Mouse (Mus musculus): ENCODE results near the gene Pcsk5. TPM values are rescaled to one million over a fixed set of nuclear protein-coding genes. Genes with fewer than 3 reads are reported as not detected.

The Pcsk5 gene
- polyA plus RNA-seq, 1 experiment from 2014 or later = 27.8 TPM

DNA sequence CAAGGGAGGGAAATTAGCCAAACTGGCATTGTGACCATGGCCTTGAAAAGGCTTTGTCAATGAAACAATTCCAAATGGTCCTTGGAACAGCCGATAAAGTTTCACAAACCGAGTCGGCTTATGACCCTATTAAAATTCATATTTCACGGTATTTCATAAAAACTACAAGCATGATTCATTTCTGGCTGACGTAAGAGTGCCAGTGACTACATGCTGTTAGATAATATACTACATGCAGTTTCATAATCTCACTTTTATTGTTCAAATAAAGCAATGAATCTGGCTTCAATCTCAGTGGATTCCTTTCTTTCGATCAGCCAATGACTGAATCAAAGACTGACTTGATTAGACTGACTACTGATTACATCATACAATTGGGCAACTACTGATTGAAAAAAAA, 145.8 kb downstream of the Pcsk5 start:
- no peak overlapping the region for H3K27ac ChIP-seq

DNA sequence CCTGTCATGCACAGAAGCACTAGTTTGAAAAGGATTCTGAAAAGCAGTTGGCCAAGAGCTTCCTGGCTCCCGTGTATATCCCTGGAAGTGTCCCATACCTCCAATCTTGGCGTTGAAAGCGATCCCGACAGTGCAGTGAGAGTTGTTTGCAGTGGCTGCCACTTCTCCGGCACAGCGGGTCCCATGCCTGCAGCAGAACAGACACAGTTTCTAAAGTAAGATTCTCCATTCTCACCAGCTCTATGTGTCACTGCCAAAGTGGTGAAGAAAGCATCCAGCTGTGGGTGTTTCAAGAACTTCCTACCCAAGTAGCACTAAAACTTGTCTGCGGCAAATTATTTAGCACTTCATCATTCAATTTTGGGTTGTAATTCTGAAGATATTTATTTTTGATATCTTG, 159.1 kb downstream of the Pcsk5 start:
- WGBS = 90% methylated on average over 7 of the region's 7 CpGs
- H3K9me3 ChIP-seq (replicated peaks) = no peaks in the 10 kb centered on the region
- H3K4me1 ChIP-seq = no peaks in the 10 kb centered on the region
- peaks cover 25% of the 10 kb centered on the region for H3K36me3 ChIP-seq
- H3K9ac ChIP-seq = no peak overlapping the region
- no peak overlapping the region for H3K4me2 ChIP-seq
- no peak overlapping the region for H3K4me3 ChIP-seq (replicated peaks)
- no peak overlapping the region for H3K27ac ChIP-seq
- ATAC-seq (replicated peaks; ENCODE audit: low FRiP score) = no peak
- no peaks in the 10 kb centered on the region for H3K27me3 ChIP-seq

More for the DNA sequence above, 145.8 kb downstream of the Pcsk5 start:
- WGBS = 92% methylated on average over 6 of the region's 6 CpGs
- ATAC-seq (replicated peaks; ENCODE audit: low FRiP score) = no peak
- no peak overlapping the region for H3K9ac ChIP-seq
- no peaks in the 10 kb centered on the region for H3K4me1 ChIP-seq
- no peak overlapping the region for H3K4me2 ChIP-seq
- H3K27me3 ChIP-seq = no peaks in the 10 kb centered on the region
- no peak overlapping the region for H3K4me3 ChIP-seq (replicated peaks)
- H3K36me3 ChIP-seq = no peaks in the 10 kb centered on the region; the same call in 1 of the 2 replicates
- no peaks in the 10 kb centered on the region for H3K9me3 ChIP-seq (replicated peaks)

- no peak overlapping the region for H3K4me2 ChIP-seq
- H3K9me3 ChIP-seq (replicated peaks) = no peaks in the 10 kb centered on the region
- no peak overlapping the region for H3K4me3 ChIP-seq (replicated peaks)
- ATAC-seq (replicated peaks; ENCODE audit: low FRiP score) = no peak
- H3K27ac ChIP-seq = no peak overlapping the region
- H3K4me1 ChIP-seq = no peaks in the 10 kb centered on the region
- H3K36me3 ChIP-seq = no peaks in the 10 kb centered on the region
- no peaks in the 10 kb centered on the region for H3K27me3 ChIP-seq
- no peak overlapping the region for H3K9ac ChIP-seq
- WGBS = 92% methylated on average over 3 of the region's 3 CpGs
These were observed 174.8 kb downstream of the Pcsk5 start for GRCm38 (mm10) chr19:17662676-17663075.

DNA sequence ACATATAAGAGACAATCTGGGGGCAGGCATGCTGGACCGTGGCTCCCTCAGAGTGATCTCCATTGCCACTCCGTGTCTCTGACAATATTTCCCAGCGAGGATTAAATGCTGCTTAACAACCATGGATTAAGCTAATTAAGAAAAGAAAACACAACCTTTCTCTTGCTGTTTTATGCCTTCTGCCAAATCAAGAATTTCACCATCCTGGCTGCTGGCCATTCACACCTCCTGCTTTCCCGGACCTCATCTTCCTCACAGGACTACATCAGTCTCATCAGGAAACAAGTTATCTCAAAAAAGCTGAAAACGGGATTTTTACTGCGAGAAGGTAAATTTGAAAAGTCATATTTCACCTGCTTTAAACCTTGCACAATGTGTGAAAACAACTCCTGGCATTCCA, 175.2 kb downstream of the Pcsk5 start:
- Histone ChIP-seq H3K4me3 (replicated peaks) (no peak overlapping the region), H3K4me1 (no peaks in the 10 kb centered on the region), H3K27me3 (no peaks in the 10 kb centered on the region), H3K9ac (no peak overlapping the region), H3K4me2 (no peak overlapping the region), H3K9me3 (replicated peaks) (no peaks in the 10 kb centered on the region), H3K27ac (no peak overlapping the region), H3K36me3 (no peaks in the 10 kb centered on the region)
- no peak for ATAC-seq (replicated peaks; ENCODE audit: low FRiP score)
- 85% methylated on average over 6 of the region's 6 CpGs for WGBS

DNA sequence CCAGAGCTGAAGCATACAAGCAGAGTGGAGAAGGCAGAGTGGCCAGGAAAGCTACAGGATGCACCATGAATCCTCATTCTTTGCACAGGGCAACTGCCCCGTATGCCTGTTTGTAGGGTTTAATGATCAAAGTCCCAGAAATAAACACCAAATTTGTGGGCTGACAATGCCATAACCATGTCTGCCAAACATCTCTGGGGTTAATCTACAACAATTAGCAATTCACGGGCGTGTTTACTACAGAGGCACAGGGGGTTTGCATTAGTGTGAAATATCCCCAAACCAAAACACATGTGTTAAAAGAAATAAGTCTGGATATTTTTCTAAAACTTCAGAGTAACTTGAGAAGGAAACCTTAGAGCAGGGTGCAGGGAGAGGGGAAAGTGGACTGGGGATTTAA, 178.1 kb downstream of the Pcsk5 start:
- ATAC-seq (replicated peaks; ENCODE audit: low FRiP score) = no peak
- Histone ChIP-seq H3K4me2 (no peak overlapping the region), H3K9me3 (replicated peaks) (no peaks in the 10 kb centered on the region), H3K9ac (no peak overlapping the region), H3K27ac (no peak overlapping the region), H3K27me3 (no peaks in the 10 kb centered on the region), H3K4me3 (replicated peaks) (no peak overlapping the region), H3K36me3 (peaks cover 4% of the 10 kb centered on the region; the same call in 1 of the 2 replicates), H3K4me1 (no peaks in the 10 kb centered on the region)
- WGBS = 38% methylated on average over 3 of the region's 3 CpGs

- Histone ChIP-seq H3K9me3 (replicated peaks) (no peaks in the 10 kb centered on the region), H3K4me3 (replicated peaks) (no peak overlapping the region), H3K27ac (0 out of 2 replicates have a peak overlapping the region, but pooled peaks have one; percentile 45), H3K27me3 (no peaks in the 10 kb centered on the region), H3K4me2 (no peak overlapping the region), H3K36me3 (peaks cover 4% of the 10 kb centered on the region; the same call in 1 of the 2 replicates), H3K4me1 (peaks cover 20% of the 10 kb centered on the region), H3K9ac (no peak overlapping the region)
- peak; percentile 95 for ATAC-seq (replicated peaks; ENCODE audit: low FRiP score)
- 10% methylated on average over 5 of the region's 5 CpGs for WGBS
These were observed 186.5 kb downstream of the Pcsk5 start for GRCm38 (mm10) chr19:17650831-17651502.

DNA sequence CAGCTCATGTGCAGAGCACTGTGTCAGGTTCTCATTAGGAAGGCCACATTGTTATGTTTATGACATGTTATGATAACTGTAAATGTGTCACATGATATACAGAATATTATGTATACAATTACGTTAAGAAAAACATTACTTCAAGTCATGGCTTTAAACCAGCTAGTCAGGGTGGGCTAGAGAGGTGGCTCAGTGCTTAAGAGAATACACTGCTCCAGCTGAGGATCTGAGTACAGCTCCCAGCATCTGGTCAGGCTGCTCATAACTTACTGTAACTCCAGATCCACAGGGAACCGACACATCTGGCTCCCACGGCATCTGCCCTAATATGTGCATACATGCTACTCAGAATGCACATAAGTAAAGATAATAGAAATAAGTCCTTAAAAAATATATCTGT, 187.5 kb downstream of the Pcsk5 start:
- ATAC-seq (replicated peaks; ENCODE audit: low FRiP score) = no peak
- Histone ChIP-seq H3K27me3 (no peaks in the 10 kb centered on the region), H3K4me1 (peaks cover 20% of the 10 kb centered on the region), H3K36me3 (peaks cover 4% of the 10 kb centered on the region; the same call in 1 of the 2 replicates), H3K9ac (no peak overlapping the region), H3K27ac (0 out of 2 replicates have a peak overlapping the region, but pooled peaks have one; percentile 45), H3K9me3 (replicated peaks) (no peaks in the 10 kb centered on the region), H3K4me3 (replicated peaks) (no peak overlapping the region), H3K4me2 (no peak overlapping the region)
- WGBS = 62% methylated on average over 3 of the region's 3 CpGs

DNA sequence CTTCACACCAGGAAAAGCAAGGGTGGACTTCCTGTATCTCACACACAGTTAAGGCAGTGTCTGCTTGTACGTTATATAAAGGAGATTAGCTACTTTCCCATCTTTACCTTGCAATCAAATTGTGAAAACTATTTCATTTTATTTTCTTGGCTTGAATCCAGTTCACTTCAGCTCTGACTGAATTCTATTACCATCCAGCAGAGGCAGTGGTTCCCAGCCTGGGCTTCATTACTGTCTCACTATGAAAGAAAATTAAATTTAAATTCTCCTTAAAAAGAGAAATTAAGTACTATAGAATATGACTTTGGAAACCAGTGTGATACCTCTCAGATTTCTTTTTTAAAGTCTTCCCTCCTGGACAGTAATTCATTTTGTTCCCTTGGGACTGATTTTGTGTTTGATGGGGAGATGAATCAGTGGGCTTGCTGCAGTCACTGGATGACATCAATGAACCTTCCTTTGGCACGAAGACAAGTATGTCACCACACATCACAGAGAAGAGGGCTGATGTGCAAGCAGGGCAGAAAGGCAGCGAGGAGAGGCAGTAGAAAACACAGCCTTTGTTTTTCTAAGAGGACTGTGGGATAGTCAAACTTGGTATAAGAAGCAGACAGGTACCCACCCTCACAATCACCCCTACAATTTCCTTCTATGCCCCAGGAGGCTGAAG, 194.2 kb downstream of the Pcsk5 start:
- Histone ChIP-seq H3K4me1 (no peaks in the 10 kb centered on the region), H3K9ac (no peak overlapping the region), H3K27ac (no peak overlapping the region), H3K4me2 (no peak overlapping the region), H3K36me3 (peaks cover 19% of the 10 kb centered on the region), H3K9me3 (replicated peaks) (no peaks in the 10 kb centered on the region), H3K27me3 (no peaks in the 10 kb centered on the region), H3K4me3 (replicated peaks) (no peak overlapping the region)
- 62% methylated on average over 3 of the region's 3 CpGs for WGBS
- ATAC-seq (replicated peaks; ENCODE audit: low FRiP score) = no peak

DNA sequence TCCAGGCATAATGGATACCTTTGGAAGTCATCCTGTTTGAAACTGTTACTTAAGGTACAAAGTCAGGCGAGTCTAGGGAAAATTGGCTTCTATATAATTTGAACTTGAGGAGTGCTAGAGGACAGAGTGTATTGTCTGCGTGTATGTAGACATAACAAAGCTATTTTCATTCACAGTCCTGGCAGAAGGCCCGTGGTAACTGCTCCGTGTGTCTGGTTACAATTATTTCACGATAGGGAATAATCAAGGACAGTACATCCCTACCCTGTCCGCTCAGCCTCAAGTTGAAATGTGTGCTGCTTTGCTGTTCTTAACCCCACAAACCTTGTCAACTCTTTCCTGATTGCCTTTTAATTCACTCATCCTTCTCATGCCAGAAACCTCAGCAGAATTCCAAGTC, 201.4 kb downstream of the Pcsk5 start:
- Histone ChIP-seq H3K27me3 (no peaks in the 10 kb centered on the region), H3K4me3 (replicated peaks) (no peak overlapping the region), H3K4me1 (no peaks in the 10 kb centered on the region), H3K9me3 (replicated peaks) (no peaks in the 10 kb centered on the region), H3K27ac (no peak overlapping the region), H3K4me2 (no peak overlapping the region), H3K9ac (no peak overlapping the region), H3K36me3 (peaks cover 4% of the 10 kb centered on the region; the same call in 1 of the 2 replicates)
- ATAC-seq (replicated peaks; ENCODE audit: low FRiP score) = no peak
- 80% methylated on average over 6 of the region's 6 CpGs for WGBS

- ATAC-seq (replicated peaks; ENCODE audit: low FRiP score) = no peak
- H3K27me3 ChIP-seq = no peaks in the 10 kb centered on the region
- H3K4me2 ChIP-seq = no peak overlapping the region
- no peaks in the 10 kb centered on the region for H3K9me3 ChIP-seq (replicated peaks)
- H3K4me3 ChIP-seq (replicated peaks) = no peak overlapping the region
- WGBS = 50% methylated on average over 4 of the region's 4 CpGs
- no peak overlapping the region for H3K9ac ChIP-seq
- no peaks in the 10 kb centered on the region for H3K4me1 ChIP-seq
- no peak overlapping the region for H3K27ac ChIP-seq
- H3K36me3 ChIP-seq = no peaks in the 10 kb centered on the region
These were observed 221.8 kb downstream of the Pcsk5 start for GRCm38 (mm10) chr19:17615646-17616045.

DNA sequence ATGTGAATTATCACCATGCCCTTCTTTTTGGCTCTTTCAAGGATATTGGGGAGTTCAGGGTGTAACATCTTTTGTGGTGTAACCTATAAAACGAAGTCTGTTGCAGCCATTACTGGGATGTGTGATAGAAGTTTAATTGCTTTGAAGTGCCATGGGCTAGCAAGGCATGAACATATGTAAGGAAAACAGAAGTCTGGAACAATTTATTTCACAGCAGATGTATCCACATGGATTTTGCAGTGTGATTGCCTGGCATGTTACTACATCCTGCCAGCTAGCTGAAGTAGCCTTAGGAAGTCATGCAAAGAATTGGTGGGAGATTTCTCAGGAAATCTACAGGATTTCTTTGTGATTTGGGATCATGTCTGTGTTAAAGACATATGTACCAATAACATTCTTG, 230.9 kb downstream of the Pcsk5 start:
- Histone ChIP-seq H3K27ac (no peak overlapping the region), H3K9ac (no peak overlapping the region)

GRCm38 (mm10) chr19:17606093-17606492, 231.3 kb downstream of the Pcsk5 start:
- Histone ChIP-seq H3K9me3 (replicated peaks) (no peaks in the 10 kb centered on the region), H3K27ac (no peak overlapping the region)

More for the DNA sequence above, 230.9 kb downstream of the Pcsk5 start:
- H3K36me3 ChIP-seq = no peaks in the 10 kb centered on the region
- no peaks in the 10 kb centered on the region for H3K9me3 ChIP-seq (replicated peaks)
- H3K27me3 ChIP-seq = no peaks in the 10 kb centered on the region
- WGBS = 77% methylated on average over 1 of the region's 1 CpGs
- no peaks in the 10 kb centered on the region for H3K4me1 ChIP-seq
- no peak overlapping the region for H3K4me2 ChIP-seq
- H3K4me3 ChIP-seq (replicated peaks) = no peak overlapping the region
- ATAC-seq (replicated peaks; ENCODE audit: low FRiP score) = no peak

More at GRCm38 (mm10) chr19:17606093-17606492, 231.3 kb downstream of the Pcsk5 start:
- no peak overlapping the region for H3K9ac ChIP-seq
- no peak for ATAC-seq (replicated peaks; ENCODE audit: low FRiP score)
- 87% methylated on average over 2 of the region's 2 CpGs for WGBS
- no peaks in the 10 kb centered on the region for H3K36me3 ChIP-seq
- H3K4me2 ChIP-seq = no peak overlapping the region
- no peaks in the 10 kb centered on the region for H3K27me3 ChIP-seq
- H3K4me1 ChIP-seq = no peaks in the 10 kb centered on the region
- no peak overlapping the region for H3K4me3 ChIP-seq (replicated peaks)

Data from kidney, embryonic 15.5 days (tissue).